Mouse (Mus musculus): ENCODE measurements around the gene Eif4e1b. TPM values are rescaled to one million over a fixed set of nuclear protein-coding genes. Genes with fewer than 3 reads are reported as not detected.

The Eif4e1b gene
- total RNA-seq (2023), result not detected

GRCm38 (mm10) chr13:54783698-54784097, at the start of gene Eif4e1b:
Gene Eif4e1b, plus strand, starts transcription at chr13:54783998.

GRCm38 (mm10) chr13:54749864-54750411, 33.9 kb upstream of the Eif4e1b start, which contains the start of gene Gprin1:
Gene Gprin1, minus strand, starts transcription at chr13:54749874.

GRCm38 (mm10) chr13:54766192-54766768, 17.5 kb upstream of the Eif4e1b start, which contains the start of gene Sncb:
Gene Sncb, minus strand, starts transcription at chr13:54766595.

GRCm38 (mm10) chr13:54788740-54789560, 5.2 kb downstream of the Eif4e1b start, which contains the start of gene Tspan17:
Gene Tspan17, plus strand, starts transcription at chr13:54789377.

Other genes starting within 250 kb of the Eif4e1b start
- gene 4833439L19Rik, start 218.6 kb upstream of the Eif4e1b start, total RNA-seq (2023), result 39.7 TPM
- gene Arl10, start 209.0 kb upstream of the Eif4e1b start, total RNA-seq (2023), result 2.6 TPM
- gene Nop16, start 193.9 kb upstream of the Eif4e1b start, total RNA-seq (2023), result 16.4 TPM
- 90.5 TPM for gene Higd2a, start 193.8 kb upstream of the Eif4e1b start, total RNA-seq (2023)
- 40.3 TPM for gene Cltb, start 172.7 kb upstream of the Eif4e1b start, total RNA-seq (2023)
- gene Faf2, start 162.2 kb upstream of the Eif4e1b start, total RNA-seq (2023), result 56.0 TPM
- gene Rnf44, start 90.1 kb upstream of the Eif4e1b start, total RNA-seq (2023), result 206 TPM
- gene Cdhr2, start 82.5 kb upstream of the Eif4e1b start, total RNA-seq (2023), result not detected
- gene Gprin1, start 34.1 kb upstream of the Eif4e1b start, total RNA-seq (2023), result not detected
- gene Sncb, start 17.4 kb upstream of the Eif4e1b start, total RNA-seq (2023), result not detected
- 1.8 TPM for gene Tspan17, start 5.4 kb downstream of the Eif4e1b start, total RNA-seq (2023)
- gene Unc5a, start 165.4 kb downstream of the Eif4e1b start, total RNA-seq (2023), result 2.4 TPM
- gene Hk3, start 237.4 kb downstream of the Eif4e1b start, total RNA-seq (2023), result 4.6 TPM

Measured in CD4-positive naive resting alpha-beta T cell, adult 57 days (primary cell).